Mouse (Mus musculus) T-helper 1 cell (primary cell): ENCODE results near the gene Fam174b.

Experiments
- in situ Hi-C: fragments of 300-600 bp; cut with MboI, MseI; formaldehyde crosslinking; loops from one replicate; pipeline ENCODE4 v1.15.1; 2025; ENCODE audit warnings: high pct_unique_total_duplicates

Gene Fam174b

GRCm38 (mm10) chr7:73749339-73749738, 9.2 kb downstream of the Fam174b start:
- in situ Hi-C loops = no loop called here

GRCm38 (mm10) chr7:73749983-73750382, 9.9 kb downstream of the Fam174b start:
- in situ Hi-C loops = no loop called here

- in situ Hi-C loops = no loop called here
Measured at GRCm38 (mm10) chr7:73753598-73753997, 13.5 kb downstream of the Fam174b start.

- in situ Hi-C loops = no loop called here
Measured at GRCm38 (mm10) chr7:73755377-73756110, 15.4 kb downstream of the Fam174b start.

GRCm38 (mm10) chr7:73761691-73762189, 21.6 kb downstream of the Fam174b start:
- in situ Hi-C loops = no loop called here

GRCm38 (mm10) chr7:73764679-73765078, 24.6 kb downstream of the Fam174b start:
- in situ Hi-C loops = no loop called here

GRCm38 (mm10) chr7:73765186-73765903, 25.2 kb downstream of the Fam174b start:
- in situ Hi-C loops = no loop called here

- in situ Hi-C loops = no loop called here
Measured at GRCm38 (mm10) chr7:73769224-73769623, 29.1 kb downstream of the Fam174b start.

- in situ Hi-C loops = loop anchor here (5.0 kb wide), 1 partner anchor 269 kb away; no protein-coding TSS in a partner anchor
Measured at GRCm38 (mm10) chr7:73771384-73772274, 31.5 kb downstream of the Fam174b start.

- in situ Hi-C loops = loop anchor here (5.0 kb wide), 1 partner anchor 270 kb away; no protein-coding TSS in a partner anchor
Measured at GRCm38 (mm10) chr7:73772275-73772765, 32.2 kb downstream of the Fam174b start.

- in situ Hi-C loops = loop anchor here (5.0 kb wide), 1 partner anchor 272 kb away; no protein-coding TSS in a partner anchor
Measured at GRCm38 (mm10) chr7:73774781-73775180, 34.7 kb downstream of the Fam174b start.

GRCm38 (mm10) chr7:73777777-73778176, 37.7 kb downstream of the Fam174b start:
- in situ Hi-C loops = no loop called here

- in situ Hi-C loops = no loop called here
Measured at GRCm38 (mm10) chr7:73784736-73785428, 44.8 kb downstream of the Fam174b start.

GRCm38 (mm10) chr7:73785815-73786214, 45.7 kb downstream of the Fam174b start:
- in situ Hi-C loops = no loop called here

GRCm38 (mm10) chr7:73787513-73787912, 47.4 kb downstream of the Fam174b start:
- in situ Hi-C loops = no loop called here

- in situ Hi-C loops = no loop called here
Measured at GRCm38 (mm10) chr7:73791096-73791495, 51.0 kb downstream of the Fam174b start.

- in situ Hi-C loops = no loop called here
Measured at GRCm38 (mm10) chr7:73792155-73792554, 52.1 kb downstream of the Fam174b start.

- in situ Hi-C loops = no loop called here
Measured at GRCm38 (mm10) chr7:73792641-73793040, 52.5 kb downstream of the Fam174b start.

GRCm38 (mm10) chr7:73809261-73809660, 69.2 kb downstream of the Fam174b start:
- in situ Hi-C loops = no loop called here

GRCm38 (mm10) chr7:73811439-73811838, 71.3 kb downstream of the Fam174b start:
- in situ Hi-C loops = loop anchor here (10.0 kb wide), 1 partner anchor 147 kb away; no protein-coding TSS in a partner anchor

GRCm38 (mm10) chr7:73812176-73812575, 72.1 kb downstream of the Fam174b start:
- in situ Hi-C loops = loop anchor here (10.0 kb wide), 1 partner anchor 147 kb away; no protein-coding TSS in a partner anchor
